Mouse (Mus musculus): ENCODE measurements around the gene Pgm2l1. TPM values are rescaled to one million over a fixed set of nuclear protein-coding genes. Genes with fewer than 3 reads are reported as not detected.
"Not testable (repeated sequence)": the region's sequence is repeated elsewhere in the genome, so short reads cannot be mapped to it uniquely, and the experiment has no call there.

Gene Pgm2l1
- polyA plus RNA-seq, 1 experiment from 2014 or later, result 2.5 TPM

DNA sequence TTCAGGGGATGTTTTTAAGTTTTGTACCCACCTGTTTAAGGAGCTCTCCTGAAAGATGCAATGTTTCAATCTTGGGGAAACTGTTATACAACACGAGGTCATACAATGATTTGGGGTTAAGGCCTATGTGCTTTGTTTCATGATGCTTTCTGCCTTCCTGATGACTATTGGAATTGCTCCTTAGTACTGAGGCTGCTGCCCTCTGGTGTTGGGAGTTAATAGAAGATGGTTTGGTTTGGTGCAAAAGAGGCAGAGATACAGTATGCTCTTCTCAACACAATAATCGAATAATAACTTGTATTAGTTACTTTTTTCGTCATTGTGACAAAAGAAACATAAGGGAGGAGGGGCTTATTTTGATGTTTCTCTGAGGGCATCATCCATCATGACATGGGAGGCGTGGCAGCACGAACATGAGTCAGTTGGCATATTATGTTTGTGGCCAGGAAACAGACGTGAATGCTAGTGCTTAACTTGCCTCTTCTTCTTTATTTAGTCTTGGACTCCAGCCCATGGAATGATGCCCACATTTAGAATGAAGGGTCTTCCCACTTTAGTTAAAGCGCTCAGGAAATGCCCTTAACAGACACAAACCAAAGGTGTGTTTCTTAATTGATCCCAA lies 7.2 kb downstream of the Pgm2l1 start:
- no peaks in the 10 kb centered on the region for H3K27me3 ChIP-seq (ENCODE audit: control insufficient read depth, insufficient read depth, low read length)
- ATAC-seq (ENCODE audit: insufficient read depth, low FRiP score), result no peak
- H3K4me3 ChIP-seq (replicated peaks; ENCODE audit: low read length), result no peak overlapping the region
- H3K36me3 ChIP-seq (ENCODE audit: control insufficient read depth, insufficient read depth, low read length), result no peaks in the 10 kb centered on the region
- H3K9me3 ChIP-seq (replicated peaks; ENCODE audit: control insufficient read depth, low read length), result no peaks in the 10 kb centered on the region
- no peak overlapping the region for H3K4me2 ChIP-seq (ENCODE audit: low read depth, low read length)
- H3K27ac ChIP-seq (ENCODE audit: low read length), result no peak overlapping the region
- 55% methylated on average over 7 of the region's 7 CpGs for WGBS
- no peak overlapping the region for H3K9ac ChIP-seq (ENCODE audit: low read length)
- H3K4me1 ChIP-seq (ENCODE audit: control insufficient read depth, insufficient read depth, low read length), result no peaks in the 10 kb centered on the region

DNA sequence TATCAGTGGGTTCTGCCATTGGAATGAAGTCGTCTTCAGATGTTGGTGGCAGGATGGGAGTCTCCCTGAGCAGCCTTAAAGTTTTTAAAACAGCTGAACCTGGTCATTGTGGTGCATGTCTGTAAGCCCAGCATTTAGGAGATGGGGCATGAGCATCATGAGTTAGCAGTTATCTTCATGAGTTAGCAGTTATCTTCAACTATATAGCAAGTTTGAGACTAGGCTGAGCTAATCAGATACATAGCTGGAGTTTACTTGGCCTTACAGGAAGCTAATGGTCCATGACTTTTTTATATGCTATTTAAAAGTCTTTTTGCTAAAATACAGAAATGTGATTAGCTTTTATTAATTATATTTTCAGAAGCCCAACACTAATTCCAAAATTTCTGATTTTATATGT lies 11.1 kb downstream of the Pgm2l1 start:
- Histone ChIP-seq H3K4me2 (ENCODE audit: low read depth, low read length) (no peak overlapping the region), H3K36me3 (ENCODE audit: control insufficient read depth, insufficient read depth, low read length) (no peaks in the 10 kb centered on the region), H3K4me1 (ENCODE audit: control insufficient read depth, insufficient read depth, low read length) (no peaks in the 10 kb centered on the region), H3K4me3 (replicated peaks; ENCODE audit: low read length) (no peak overlapping the region), H3K27me3 (ENCODE audit: control insufficient read depth, insufficient read depth, low read length) (no peaks in the 10 kb centered on the region), H3K9ac (ENCODE audit: low read length) (no peak overlapping the region), H3K27ac (ENCODE audit: low read length) (no peak overlapping the region), H3K9me3 (replicated peaks; ENCODE audit: control insufficient read depth, low read length) (no peaks in the 10 kb centered on the region)
- ATAC-seq (ENCODE audit: insufficient read depth, low FRiP score), result no peak
- WGBS, result 88% methylated on average over 1 of the region's 1 CpGs

DNA sequence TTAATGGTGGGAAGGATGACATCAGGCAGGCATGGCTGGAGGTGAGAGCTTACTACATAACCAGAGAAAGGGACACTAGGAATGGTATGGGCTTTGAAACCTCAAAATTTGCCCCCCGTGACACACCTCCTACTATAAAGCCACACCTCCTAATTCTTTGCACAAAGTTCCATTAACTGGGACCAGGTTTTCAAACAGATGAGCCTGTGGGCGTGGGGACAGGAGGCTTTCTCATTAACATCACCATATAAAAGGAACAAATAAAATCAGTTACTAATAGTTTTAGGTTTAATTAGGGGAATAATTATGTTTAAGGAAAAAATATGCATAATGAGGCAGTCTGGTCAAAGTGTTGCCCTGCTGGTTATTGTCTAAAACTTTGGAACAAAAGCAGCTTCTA lies 13.4 kb downstream of the Pgm2l1 start:
- H3K36me3 ChIP-seq (ENCODE audit: control insufficient read depth, insufficient read depth, low read length), result no peaks in the 10 kb centered on the region
- no peak for ATAC-seq (ENCODE audit: insufficient read depth, low FRiP score)
- no peak overlapping the region for H3K27ac ChIP-seq (ENCODE audit: low read length)
- H3K4me1 ChIP-seq (ENCODE audit: control insufficient read depth, insufficient read depth, low read length), result no peaks in the 10 kb centered on the region
- no peak overlapping the region for H3K4me3 ChIP-seq (replicated peaks; ENCODE audit: low read length)
- 83% methylated on average over 2 of the region's 2 CpGs for WGBS
- no peak overlapping the region for H3K4me2 ChIP-seq (ENCODE audit: low read depth, low read length)
- no peaks in the 10 kb centered on the region for H3K27me3 ChIP-seq (ENCODE audit: control insufficient read depth, insufficient read depth, low read length)
- no peak overlapping the region for H3K9ac ChIP-seq (ENCODE audit: low read length)
- no peaks in the 10 kb centered on the region for H3K9me3 ChIP-seq (replicated peaks; ENCODE audit: control insufficient read depth, low read length)

DNA sequence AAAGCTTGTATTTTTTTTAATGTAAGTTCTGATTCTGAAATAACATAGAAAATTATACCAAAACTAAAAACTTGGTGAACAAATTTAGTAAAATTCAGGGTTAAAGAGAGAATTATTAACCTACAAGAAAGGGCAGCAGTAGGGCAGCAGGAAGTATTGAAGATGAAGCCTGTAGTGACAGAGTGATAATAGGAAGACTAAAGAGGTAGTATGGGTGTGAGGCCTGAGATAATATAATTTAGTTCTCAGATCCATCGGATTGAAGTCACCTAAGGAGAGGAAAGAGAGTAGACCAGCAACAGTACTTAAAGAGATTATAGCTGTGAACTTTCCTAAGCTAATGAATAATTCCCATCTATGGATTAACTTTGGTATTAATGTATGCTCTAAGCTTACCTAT lies 15.8 kb downstream of the Pgm2l1 start:
- no peaks in the 10 kb centered on the region for H3K9me3 ChIP-seq (replicated peaks; ENCODE audit: control insufficient read depth, low read length)
- no peak overlapping the region for H3K4me3 ChIP-seq (replicated peaks; ENCODE audit: low read length)
- H3K9ac ChIP-seq (ENCODE audit: low read length), result no peak overlapping the region
- 86% methylated on average over 1 of the region's 1 CpGs for WGBS
- ATAC-seq (ENCODE audit: insufficient read depth, low FRiP score), result no peak
- no peaks in the 10 kb centered on the region for H3K36me3 ChIP-seq (ENCODE audit: control insufficient read depth, insufficient read depth, low read length)
- H3K27ac ChIP-seq (ENCODE audit: low read length), result no peak overlapping the region
- no peak overlapping the region for H3K4me2 ChIP-seq (ENCODE audit: low read depth, low read length)
- no peaks in the 10 kb centered on the region for H3K27me3 ChIP-seq (ENCODE audit: control insufficient read depth, insufficient read depth, low read length)
- H3K4me1 ChIP-seq (ENCODE audit: control insufficient read depth, insufficient read depth, low read length), result no peaks in the 10 kb centered on the region

DNA sequence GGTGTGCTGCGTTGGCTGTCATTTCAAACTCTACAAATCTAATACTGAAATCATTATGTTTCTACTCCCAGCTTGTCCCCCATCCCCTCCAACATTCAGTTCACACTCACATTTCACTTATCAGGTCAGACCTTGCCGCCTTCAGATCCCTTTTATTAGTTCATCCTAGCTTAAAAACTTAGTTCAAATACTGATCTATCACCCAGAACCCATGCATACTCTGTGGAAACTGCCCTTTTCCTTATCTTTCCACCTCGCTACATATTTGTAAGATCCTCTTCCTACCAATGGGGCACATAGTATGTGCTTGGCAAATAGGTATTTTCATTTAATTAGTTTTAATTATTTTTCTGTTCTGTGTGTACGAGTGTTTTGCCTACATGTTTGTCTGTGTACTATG lies 17.0 kb downstream of the Pgm2l1 start:
- Histone ChIP-seq H3K4me2 (ENCODE audit: low read depth, low read length) (no peak overlapping the region), H3K9me3 (replicated peaks; ENCODE audit: control insufficient read depth, low read length) (no peaks in the 10 kb centered on the region), H3K9ac (ENCODE audit: low read length) (no peak overlapping the region), H3K27ac (ENCODE audit: low read length) (no peak overlapping the region), H3K4me3 (replicated peaks; ENCODE audit: low read length) (no peak overlapping the region), H3K27me3 (ENCODE audit: control insufficient read depth, insufficient read depth, low read length) (no peaks in the 10 kb centered on the region), H3K4me1 (ENCODE audit: control insufficient read depth, insufficient read depth, low read length) (no peaks in the 10 kb centered on the region), H3K36me3 (ENCODE audit: control insufficient read depth, insufficient read depth, low read length) (no peaks in the 10 kb centered on the region)
- ATAC-seq (ENCODE audit: insufficient read depth, low FRiP score), result no peak
- WGBS, result 91% methylated on average over 4 of the region's 4 CpGs

DNA sequence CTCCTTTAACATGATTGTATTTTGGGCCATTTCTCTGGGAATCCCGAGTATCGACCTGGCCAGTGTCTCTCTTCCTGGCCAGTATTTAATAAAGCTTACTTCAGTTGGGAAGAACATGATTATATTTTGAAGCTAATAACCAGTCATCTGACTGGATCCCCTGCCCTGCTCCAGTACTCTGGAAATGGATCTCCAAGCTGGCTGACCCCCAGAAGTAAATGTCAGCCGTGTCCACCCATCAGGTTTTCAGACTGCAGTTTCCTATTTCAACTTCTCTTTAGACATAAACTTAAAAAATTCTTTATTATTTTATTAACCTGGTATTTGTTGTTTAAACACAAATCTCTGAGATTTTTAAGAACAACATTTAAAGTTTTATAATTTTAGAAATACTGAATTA lies 18.0 kb downstream of the Pgm2l1 start:
- H3K4me3 ChIP-seq (replicated peaks; ENCODE audit: low read length), result no peak overlapping the region
- no peaks in the 10 kb centered on the region for H3K9me3 ChIP-seq (replicated peaks; ENCODE audit: control insufficient read depth, low read length)
- 92% methylated on average over 3 of the region's 3 CpGs for WGBS
- H3K27ac ChIP-seq (ENCODE audit: low read length), result no peak overlapping the region
- no peak for ATAC-seq (ENCODE audit: insufficient read depth, low FRiP score)
- no peaks in the 10 kb centered on the region for H3K4me1 ChIP-seq (ENCODE audit: control insufficient read depth, insufficient read depth, low read length)
- H3K9ac ChIP-seq (ENCODE audit: low read length), result no peak overlapping the region
- H3K36me3 ChIP-seq (ENCODE audit: control insufficient read depth, insufficient read depth, low read length), result no peaks in the 10 kb centered on the region
- H3K4me2 ChIP-seq (ENCODE audit: low read depth, low read length), result no peak overlapping the region
- no peaks in the 10 kb centered on the region for H3K27me3 ChIP-seq (ENCODE audit: control insufficient read depth, insufficient read depth, low read length)

DNA sequence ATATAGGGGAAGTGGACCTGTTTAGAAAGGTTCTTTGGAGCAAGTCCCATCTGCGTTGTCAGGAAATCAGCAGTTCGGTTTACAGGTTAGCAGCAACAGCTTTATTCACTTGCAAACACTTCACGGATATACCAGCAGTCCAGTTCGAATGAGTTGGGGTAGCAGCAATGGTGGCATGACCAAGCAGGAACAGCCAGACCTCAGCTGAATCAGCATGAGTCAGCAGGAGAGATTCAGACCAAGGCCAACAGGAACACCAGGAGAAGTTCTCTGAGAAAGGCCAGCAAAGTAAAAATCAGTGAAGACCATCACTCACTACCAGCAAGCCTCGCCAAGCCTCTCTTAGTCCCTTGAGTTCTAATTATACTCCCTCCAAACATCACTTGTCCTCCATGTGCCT lies 23.5 kb downstream of the Pgm2l1 start:
- Histone ChIP-seq H3K27me3 (ENCODE audit: control insufficient read depth, insufficient read depth, low read length) (no peaks in the 10 kb centered on the region), H3K36me3 (ENCODE audit: control insufficient read depth, insufficient read depth, low read length) (no peaks in the 10 kb centered on the region), H3K4me2 (ENCODE audit: low read depth, low read length) (no peak overlapping the region), H3K4me3 (replicated peaks; ENCODE audit: low read length) (no peak overlapping the region), H3K27ac (ENCODE audit: low read length) (no peak overlapping the region), H3K9ac (ENCODE audit: low read length) (no peak overlapping the region), H3K4me1 (ENCODE audit: control insufficient read depth, insufficient read depth, low read length) (no peaks in the 10 kb centered on the region), H3K9me3 (replicated peaks; ENCODE audit: control insufficient read depth, low read length) (no peaks in the 10 kb centered on the region)
- WGBS, result 91% methylated on average over 5 of the region's 5 CpGs
- no peak for ATAC-seq (ENCODE audit: insufficient read depth, low FRiP score)

DNA sequence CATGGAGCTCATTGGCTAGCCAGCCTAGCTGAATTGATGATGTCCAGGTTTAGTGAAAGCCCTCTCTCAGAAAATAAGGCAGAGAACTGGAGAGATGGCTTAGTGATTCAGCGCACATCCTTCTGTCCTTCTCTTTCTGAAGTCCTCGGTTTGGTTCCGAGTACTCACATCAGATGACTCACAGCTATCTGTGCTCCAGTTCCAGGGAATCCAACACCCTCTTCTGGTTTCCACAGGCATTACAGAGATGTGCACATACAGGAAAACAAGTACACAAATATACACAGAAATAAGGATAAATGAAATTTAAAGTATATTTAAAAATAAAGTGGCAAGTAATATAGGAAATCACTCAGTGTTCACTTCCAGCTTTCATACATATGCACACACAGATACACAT lies 35.2 kb downstream of the Pgm2l1 start:
- no peak overlapping the region for H3K4me3 ChIP-seq (replicated peaks; ENCODE audit: low read length)
- WGBS, result 88% methylated on average over 3 of the region's 3 CpGs
- no peak overlapping the region for H3K4me2 ChIP-seq (ENCODE audit: low read depth, low read length)
- H3K4me1 ChIP-seq (ENCODE audit: control insufficient read depth, insufficient read depth, low read length), result no peaks in the 10 kb centered on the region
- no peak overlapping the region for H3K27ac ChIP-seq (ENCODE audit: low read length)
- H3K36me3 ChIP-seq (ENCODE audit: control insufficient read depth, insufficient read depth, low read length), result no peaks in the 10 kb centered on the region
- no peak for ATAC-seq (ENCODE audit: insufficient read depth, low FRiP score)
- H3K27me3 ChIP-seq (ENCODE audit: control insufficient read depth, insufficient read depth, low read length), result no peaks in the 10 kb centered on the region
- no peaks in the 10 kb centered on the region for H3K9me3 ChIP-seq (replicated peaks; ENCODE audit: control insufficient read depth, low read length)
- no peak overlapping the region for H3K9ac ChIP-seq (ENCODE audit: low read length)

DNA sequence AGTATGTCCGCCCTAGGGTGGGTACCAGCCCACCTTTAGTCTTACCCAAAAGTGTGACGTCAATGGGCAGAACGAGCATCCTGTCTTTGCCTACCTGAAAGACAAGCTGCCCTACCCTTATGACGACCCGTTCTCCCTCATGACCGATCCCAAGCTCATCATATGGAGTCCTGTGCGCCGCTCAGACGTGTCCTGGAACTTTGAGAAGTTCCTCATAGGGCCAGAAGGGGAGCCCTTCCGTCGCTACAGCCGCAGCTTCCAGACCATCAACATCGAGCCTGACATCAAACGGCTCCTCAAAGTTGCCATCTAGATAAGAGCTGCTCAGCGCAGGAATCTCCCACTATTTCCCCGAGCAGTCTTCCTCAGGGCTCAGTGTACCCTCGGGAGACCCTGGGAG lies 37.7 kb downstream of the Pgm2l1 start:
- not testable (repeated sequence) for H3K9ac ChIP-seq (ENCODE audit: low read length); H3K4me1 ChIP-seq (ENCODE audit: control insufficient read depth, insufficient read depth, low read length); H3K4me2 ChIP-seq (ENCODE audit: low read depth, low read length); H3K27ac ChIP-seq (ENCODE audit: low read length); H3K27me3 ChIP-seq (ENCODE audit: control insufficient read depth, insufficient read depth, low read length); H3K9me3 ChIP-seq (replicated peaks; ENCODE audit: control insufficient read depth, low read length); ATAC-seq (ENCODE audit: insufficient read depth, low FRiP score); H3K36me3 ChIP-seq (ENCODE audit: control insufficient read depth, insufficient read depth, low read length); H3K4me3 ChIP-seq (replicated peaks; ENCODE audit: low read length)
- 50% methylated on average over 17 of the region's 17 CpGs for WGBS

DNA sequence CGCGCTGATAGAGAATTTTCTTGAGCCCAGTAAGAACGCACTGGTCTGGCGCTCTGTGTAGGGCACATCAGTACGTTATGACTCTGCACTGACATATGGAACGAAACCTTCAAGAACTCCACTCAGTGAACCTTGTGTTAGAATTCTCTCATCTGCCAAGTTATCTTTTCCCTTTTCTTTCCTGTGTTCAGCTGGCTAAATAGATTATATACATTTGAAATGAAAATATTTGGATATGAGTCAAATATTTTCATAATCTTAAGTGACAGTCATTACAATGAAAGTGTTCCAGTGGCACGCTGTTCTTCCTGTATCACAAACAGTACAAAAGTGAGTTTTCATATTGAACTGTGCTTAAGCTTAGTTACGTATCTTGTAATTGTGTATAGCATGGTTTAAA lies 45.2 kb downstream of the Pgm2l1 start:
- H3K36me3 ChIP-seq (ENCODE audit: control insufficient read depth, insufficient read depth, low read length), result no peaks in the 10 kb centered on the region
- no peaks in the 10 kb centered on the region for H3K4me1 ChIP-seq (ENCODE audit: control insufficient read depth, insufficient read depth, low read length)
- no peak for ATAC-seq (ENCODE audit: insufficient read depth, low FRiP score)
- no peaks in the 10 kb centered on the region for H3K9me3 ChIP-seq (replicated peaks; ENCODE audit: control insufficient read depth, low read length)
- H3K4me3 ChIP-seq (replicated peaks; ENCODE audit: low read length), result no peak overlapping the region
- H3K27ac ChIP-seq (ENCODE audit: low read length), result no peak overlapping the region
- H3K4me2 ChIP-seq (ENCODE audit: low read depth, low read length), result no peak overlapping the region
- no peak overlapping the region for H3K9ac ChIP-seq (ENCODE audit: low read length)
- 84% methylated on average over 8 of the region's 8 CpGs for WGBS
- no peaks in the 10 kb centered on the region for H3K27me3 ChIP-seq (ENCODE audit: control insufficient read depth, insufficient read depth, low read length)
